Comparison of ENCODE assay signal across 8 mouse cellular contexts in the genomic region with DNA sequence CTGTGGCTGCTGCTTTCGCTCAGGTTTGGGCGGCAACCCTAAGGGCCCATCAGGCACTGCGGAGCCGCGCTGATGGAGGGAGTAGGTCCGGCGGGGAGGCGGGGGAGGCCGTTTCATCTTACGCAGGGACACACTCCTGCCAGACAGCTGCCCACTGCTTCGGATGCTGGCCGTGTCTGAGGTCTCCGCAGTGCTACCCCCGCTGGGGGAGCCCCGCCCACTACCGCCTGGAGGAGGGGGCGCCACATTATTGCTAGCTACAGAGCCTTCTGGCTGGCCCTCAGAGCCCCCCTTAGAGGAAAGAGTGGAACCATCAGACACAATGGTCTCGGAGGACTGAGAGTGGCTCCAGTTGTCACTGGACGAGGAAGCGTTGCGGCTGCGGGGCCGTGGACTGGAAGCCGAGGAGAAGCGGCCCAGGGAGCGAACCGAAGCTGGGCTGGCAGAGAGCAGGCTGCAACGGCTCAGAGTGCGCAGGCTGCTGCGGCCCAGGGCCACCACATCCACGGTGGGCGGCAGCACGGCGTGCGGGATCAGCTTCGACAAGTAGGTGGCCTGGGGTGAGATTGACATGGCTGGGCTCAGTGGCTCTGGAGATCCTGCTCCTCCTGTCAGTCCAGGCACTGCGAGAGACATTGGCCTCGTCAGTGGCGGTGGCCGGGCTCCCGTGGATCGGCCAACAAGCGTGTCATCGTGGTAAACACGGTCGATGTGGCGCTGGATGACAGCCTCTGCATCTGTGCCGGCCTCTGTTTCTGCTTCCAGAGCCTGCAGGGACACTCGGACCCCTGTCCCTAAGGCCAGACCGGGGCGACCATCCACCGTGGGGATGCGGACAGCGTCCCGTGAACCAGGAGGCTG. TPM values are rescaled to one million over a fixed set of nuclear protein-coding genes. Genes with fewer than 3 reads are reported as not detected.
DNase-seq lines count a peak whose midpoint lies in the region; ATAC-seq and TF ChIP-seq lines count a peak whose summit lies in the region.

No protein-coding gene starts in this region.

- H3K36me3 ChIP-seq in embryonic facial prominence, embryonic 12.5 days: peaks cover 41% of the 10 kb centered on the region
- peaks cover 31% of the 10 kb centered on the region for H3K36me3 ChIP-seq in hindbrain, postnatal 0 days (ENCODE audit: insufficient read depth, low read length)
- H3K36me3 ChIP-seq in neural tube, embryonic 12.5 days: peaks cover 53% of the 10 kb centered on the region

- peak overlapping the region; percentile 17; the same call in 1 of the 2 replicates for H3K9ac ChIP-seq in embryonic facial prominence, embryonic 12.5 days
- peak overlapping the region; percentile 46 for H3K9ac ChIP-seq in hindbrain, postnatal 0 days (replicated peaks; ENCODE audit: low read length)
- H3K9ac ChIP-seq in neural tube, embryonic 12.5 days: peak overlapping the region; percentile 50

- H3K27ac ChIP-seq in embryonic facial prominence, embryonic 12.5 days: 0 out of 2 replicates have a peak overlapping the region, but pooled peaks have one; percentile 1
- 0 out of 2 replicates have a peak overlapping the region, but pooled peaks have one; percentile 32 for H3K27ac ChIP-seq in hindbrain, postnatal 0 days
- 0 out of 2 replicates have a peak overlapping the region, but pooled peaks have one; percentile 12 for H3K27ac ChIP-seq in neural tube, embryonic 12.5 days

- H3K4me2 ChIP-seq in embryonic facial prominence, embryonic 12.5 days (replicated peaks): peak overlapping the region; percentile 48
- peak overlapping the region; percentile 51 for H3K4me2 ChIP-seq in hindbrain, postnatal 0 days (ENCODE audit: low read depth, low read length)
- H3K4me2 ChIP-seq in neural tube, embryonic 12.5 days (replicated peaks): peak overlapping the region; percentile 58

- peaks cover 60% of the 10 kb centered on the region for H3K4me1 ChIP-seq in embryonic facial prominence, embryonic 12.5 days
- H3K4me1 ChIP-seq in hindbrain, postnatal 0 days (ENCODE audit: insufficient read depth, low read length): peaks cover 31% of the 10 kb centered on the region; the same call in 1 of the 2 replicates
- peaks cover 46% of the 10 kb centered on the region for H3K4me1 ChIP-seq in neural tube, embryonic 12.5 days

- intact Hi-C loops in heart, postnatal 14 days (cut with DNase I): no loop called here

- no peaks in the 10 kb centered on the region for H3K9me3 ChIP-seq in embryonic facial prominence, embryonic 12.5 days
- H3K9me3 ChIP-seq in hindbrain, postnatal 0 days (ENCODE audit: low read length): no peaks in the 10 kb centered on the region
- H3K9me3 ChIP-seq in neural tube, embryonic 12.5 days: no peaks in the 10 kb centered on the region

- ATAC-seq in embryonic facial prominence, embryonic 12.5 days (ENCODE audit: insufficient number of reproducible peaks, insufficient read depth, low FRiP score, low TSS enrichment): 0 out of 2 replicates have a peak, but pooled peaks have one; percentile 6
- peak; percentile 30; the same call in 1 of the 2 replicates for ATAC-seq in hindbrain, postnatal 0 days
- ATAC-seq in neural tube, embryonic 12.5 days (ENCODE audit: low FRiP score, low read depth): peak; percentile 49

- H3K27me3 ChIP-seq in embryonic facial prominence, embryonic 12.5 days: peaks cover 29% of the 10 kb centered on the region
- H3K27me3 ChIP-seq in hindbrain, postnatal 0 days (ENCODE audit: insufficient read depth, low read length): no peaks in the 10 kb centered on the region
- H3K27me3 ChIP-seq in neural tube, embryonic 12.5 days (replicated peaks): peaks cover 19% of the 10 kb centered on the region

- peak overlapping the region; percentile 15 for H3K4me3 ChIP-seq in embryonic facial prominence, embryonic 12.5 days
- peak overlapping the region; percentile 18 for H3K4me3 ChIP-seq in hindbrain, postnatal 0 days (ENCODE audit: low read length)
- peak overlapping the region; percentile 13 for H3K4me3 ChIP-seq in neural tube, embryonic 12.5 days

- DNase-seq in kidney, postnatal 4 days: peak; percentile 61 to 73
- DNase-seq in kidney, adult 9 months: no peak
- DNase-seq in hindbrain, postnatal 0 days (ENCODE audit: low spot score): peak; percentile 47
- DNase-seq in thymus, adult 18-20 months: no peak
- no peak for DNase-seq in layer of hippocampus, adult 18-20 months (ENCODE audit: low spot score in 2 of 2)
- DNase-seq in heart, postnatal 14 days: no peak

- no peak for TF ChIP-seq CTCF in hindbrain, postnatal 0 days (IDR thresholded peaks at IDR 0.05; ENCODE audit: low read depth)

- 22% methylated on average over 55 of the region's 55 CpGs for WGBS in embryonic facial prominence, embryonic 12.5 days
- 20% methylated on average over 55 of the region's 55 CpGs for WGBS in hindbrain, postnatal 0 days
- 24% methylated on average over 55 of the region's 55 CpGs for WGBS in neural tube, embryonic 12.5 days

RNA-seq across cellular contexts. Expression of a gene that starts 34.1 kb away (rescaled TPM):
- polyA plus RNA-seq in embryonic facial prominence, embryonic 12.5 days (2016; fragmentation: Nextera tagmentation; extraction: Ambion mirVana): 90.2 and 91.4 TPM in 2 replicates
- total RNA-seq in hindbrain, postnatal 0 days (2014; rRNA removed): 56.0 and 79.6 TPM in 2 replicates
- 101 and 102 TPM in 2 replicates for polyA plus RNA-seq in hindbrain, postnatal 0 days (2015; fragmentation: Nextera tagmentation; extraction: Ambion mirVana)
- 103 and 111 TPM in 2 replicates for polyA plus RNA-seq in neural tube, embryonic 12.5 days (2016; fragmentation: Nextera tagmentation; extraction: Ambion mirVana)
- total RNA-seq in layer of hippocampus, adult 18-20 months (2021): 10 to 100 TPM; 78.5 to 81.1 TPM
- 10 to 100 TPM; 26.5 to 30.5 TPM for total RNA-seq in heart, postnatal 14 days (2021)

RNA-seq across cellular contexts. Expression of a gene that starts 34.1 kb away (rescaled TPM):
- 27.9 and 28.7 TPM in 2 replicates for polyA plus RNA-seq in embryonic facial prominence, embryonic 12.5 days (2016; fragmentation: Nextera tagmentation; extraction: Ambion mirVana)
- 35.9 and 36.8 TPM in 2 replicates for total RNA-seq in hindbrain, postnatal 0 days (2014; rRNA removed)
- polyA plus RNA-seq in hindbrain, postnatal 0 days (2015; fragmentation: Nextera tagmentation; extraction: Ambion mirVana): 16.2 and 16.9 TPM in 2 replicates
- polyA plus RNA-seq in neural tube, embryonic 12.5 days (2016; fragmentation: Nextera tagmentation; extraction: Ambion mirVana): 20.5 and 21.6 TPM in 2 replicates
- total RNA-seq in layer of hippocampus, adult 18-20 months (2021): 10 to 100 TPM; 32.6 to 35.4 TPM
- total RNA-seq in heart, postnatal 14 days (2021): 10 to 100 TPM; 16.7 to 17.7 TPM

RNA-seq across cellular contexts. Expression of a gene that starts 37.6 kb away (rescaled TPM):
- polyA plus RNA-seq in embryonic facial prominence, embryonic 12.5 days (2016; fragmentation: Nextera tagmentation; extraction: Ambion mirVana): 5.2 and 5.6 TPM in 2 replicates
- 23.1 and 29.0 TPM in 2 replicates for total RNA-seq in hindbrain, postnatal 0 days (2014; rRNA removed)
- polyA plus RNA-seq in hindbrain, postnatal 0 days (2015; fragmentation: Nextera tagmentation; extraction: Ambion mirVana): 4.9 and 5.3 TPM in 2 replicates
- polyA plus RNA-seq in neural tube, embryonic 12.5 days (2016; fragmentation: Nextera tagmentation; extraction: Ambion mirVana): 4.0 and 4.6 TPM in 2 replicates
- 1 to 10 TPM; 6.4 to 7.5 TPM for total RNA-seq in layer of hippocampus, adult 18-20 months (2021)
- total RNA-seq in heart, postnatal 14 days (2021): 1 to 10 TPM; 4.8 to 5.7 TPM

Comparison
In these comparisons a context has a peak if more than half of its experiments do, and no peak if none do; other contexts are left out.
1. DNase-seq: peak in kidney, postnatal 4 days (2 of 2) and hindbrain, postnatal 0 days (single experiment); none in kidney, adult 9 months (single experiment), thymus, adult 18-20 months (0 of 2), layer of hippocampus, adult 18-20 months (0 of 2) and heart, postnatal 14 days (0 of 2).
2. Peak in every context shown above with its lines, with median percentiles within 50 percentile points of each other: ATAC-seq, H3K27ac ChIP-seq, H3K4me2 ChIP-seq, H3K4me3 ChIP-seq and H3K9ac ChIP-seq.